Mouse (Mus musculus) kidney, adult 9 months (tissue): ENCODE measurements at regions not wholly inside any gene's neighbourhood (a gene's known extent, or its start where the extent isn't known, plus 50 kb on each side); places are given as distances from the start of the nearest gene placed in this dataset.

Source experiments
- DNase-seq: peaks from one replicate; pipeline ENCODE4 v3.0.0; 2022

DNA sequence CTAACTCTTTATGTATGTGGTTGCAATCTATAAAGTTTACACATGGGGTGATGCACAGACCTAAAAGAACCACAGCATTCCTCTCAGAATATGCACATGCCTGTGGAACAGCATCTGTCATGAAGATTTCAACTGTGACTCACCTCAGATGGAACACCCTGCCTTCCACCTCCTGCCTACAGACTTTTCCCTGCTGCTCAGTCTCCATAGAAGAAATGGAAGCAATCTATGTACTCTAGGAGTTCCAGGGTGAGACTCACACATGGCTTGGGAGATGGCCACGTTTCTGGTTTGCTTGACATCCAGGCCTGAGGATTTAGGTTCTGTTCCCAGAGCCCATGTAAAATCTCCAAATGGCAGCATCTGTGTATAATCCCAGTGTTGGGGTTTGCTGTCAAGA, 579.7 kb downstream of the Plekhb2 start:
- DNase-seq: no peak

- DNase-seq: no peak
These were observed 585.9 kb downstream of the Plekhb2 start for GRCm38 (mm10) chr1:35435721-35436120.

GRCm38 (mm10) chr1:35447345-35447744, 597.6 kb downstream of the Plekhb2 start:
- DNase-seq: no peak

DNA sequence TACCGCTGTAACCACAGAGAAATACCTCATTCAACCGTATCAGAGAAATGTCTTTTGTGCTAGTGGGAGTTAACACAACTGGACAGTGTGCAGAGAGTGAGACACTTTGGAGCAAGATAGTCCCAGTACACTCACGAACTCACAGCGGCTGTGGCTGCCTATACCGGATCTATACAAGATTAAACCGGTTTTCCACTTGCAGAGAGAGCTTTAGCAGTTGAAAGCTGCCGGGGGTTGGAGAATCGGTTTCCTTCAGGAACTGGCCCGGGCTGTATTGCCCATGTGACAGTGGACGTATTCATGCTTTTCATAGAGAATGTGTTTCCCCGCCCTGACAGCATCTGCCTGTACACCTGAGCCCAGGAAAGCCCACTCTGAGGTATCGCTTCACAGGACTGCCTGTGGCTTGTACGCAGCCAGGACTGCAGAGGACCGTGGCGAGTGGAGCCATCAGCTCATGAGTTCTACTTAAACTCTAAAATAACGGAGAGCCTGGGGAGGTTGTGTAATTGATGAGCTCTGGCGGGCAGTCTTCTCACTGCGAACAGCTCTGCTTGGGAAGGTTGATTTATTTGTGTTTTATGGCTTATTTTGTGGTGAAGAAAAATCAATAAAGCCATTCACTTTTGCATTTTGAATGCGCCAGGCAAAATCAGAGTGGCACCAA, 602.8 kb downstream of the Plekhb2 start:
- DNase-seq: no peak

DNA sequence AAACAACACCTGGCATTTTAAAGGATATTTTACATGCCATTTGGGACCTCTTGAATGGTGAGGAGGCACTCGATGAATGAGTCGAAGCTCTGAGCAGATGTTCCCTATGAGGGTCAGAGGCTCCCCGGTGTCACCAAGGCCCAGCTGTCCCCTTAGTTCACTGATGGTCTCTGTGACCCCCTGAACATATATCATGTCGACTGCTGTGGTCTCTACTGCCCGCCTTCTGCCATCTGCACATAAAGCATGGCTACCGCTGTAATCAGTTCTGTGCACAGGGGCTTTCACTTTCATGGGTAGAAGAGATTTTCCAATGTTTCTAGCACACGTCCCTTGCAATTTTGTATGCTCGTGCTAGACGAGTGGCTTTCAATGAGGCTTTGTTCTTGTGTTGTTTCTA, 607.8 kb downstream of the Plekhb2 start:
- DNase-seq: no peak

- DNase-seq: no peak
These were observed 603.1 kb upstream of the Hs6st1 start for GRCm38 (mm10) chr1:35465081-35465480.

- no peak for DNase-seq
These were observed 598.9 kb upstream of the Hs6st1 start for GRCm38 (mm10) chr1:35469185-35469753.

- no peak for DNase-seq
These were observed 589.9 kb upstream of the Hs6st1 start for GRCm38 (mm10) chr1:35478262-35478661.

DNA sequence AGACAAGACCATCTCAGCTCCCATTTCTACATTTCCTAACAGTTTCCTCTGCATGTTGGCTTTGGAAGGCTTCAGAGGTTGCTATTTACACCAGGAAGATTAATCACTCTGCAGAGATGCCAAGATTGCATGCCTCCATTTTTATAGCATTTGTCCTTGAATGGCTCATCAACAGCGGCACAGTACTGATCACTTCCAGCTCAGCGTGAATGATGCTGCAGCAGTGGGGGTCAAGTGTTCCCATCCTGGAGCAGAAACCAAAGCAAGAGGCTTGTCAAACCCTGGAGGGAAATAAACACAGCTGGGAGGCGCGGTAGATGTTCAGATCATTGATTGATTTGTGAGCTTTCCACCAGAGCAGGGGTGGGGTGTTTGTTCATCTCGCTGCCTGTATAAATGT, 572.2 kb upstream of the Hs6st1 start:
- DNase-seq: no peak

- DNase-seq: peak; percentile 60
These were observed 545.2 kb upstream of the Hs6st1 start for GRCm38 (mm10) chr1:35522951-35523350.

GRCm38 (mm10) chr1:35523790-35524362, 544.3 kb upstream of the Hs6st1 start:
- DNase-seq: no peak

DNA sequence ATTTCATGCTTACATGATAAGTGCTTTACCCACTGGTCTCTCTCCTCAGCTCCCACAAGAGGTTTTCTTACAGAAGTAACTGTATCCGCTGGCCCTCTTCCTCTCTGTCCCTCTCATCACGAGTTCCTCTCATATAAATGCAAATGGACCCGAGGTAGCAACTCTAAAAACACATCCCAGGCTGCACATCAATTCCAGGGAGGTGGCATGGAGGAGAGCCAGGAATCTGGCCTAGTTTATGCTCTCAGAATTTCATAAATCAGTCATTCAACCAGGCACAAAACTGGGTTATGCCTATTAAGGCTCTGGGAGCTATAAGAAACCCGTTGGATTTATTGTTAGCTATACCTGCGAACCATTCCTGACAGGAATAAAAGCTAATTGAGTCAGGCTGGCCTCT, 543.4 kb upstream of the Hs6st1 start:
- DNase-seq: no peak

DNA sequence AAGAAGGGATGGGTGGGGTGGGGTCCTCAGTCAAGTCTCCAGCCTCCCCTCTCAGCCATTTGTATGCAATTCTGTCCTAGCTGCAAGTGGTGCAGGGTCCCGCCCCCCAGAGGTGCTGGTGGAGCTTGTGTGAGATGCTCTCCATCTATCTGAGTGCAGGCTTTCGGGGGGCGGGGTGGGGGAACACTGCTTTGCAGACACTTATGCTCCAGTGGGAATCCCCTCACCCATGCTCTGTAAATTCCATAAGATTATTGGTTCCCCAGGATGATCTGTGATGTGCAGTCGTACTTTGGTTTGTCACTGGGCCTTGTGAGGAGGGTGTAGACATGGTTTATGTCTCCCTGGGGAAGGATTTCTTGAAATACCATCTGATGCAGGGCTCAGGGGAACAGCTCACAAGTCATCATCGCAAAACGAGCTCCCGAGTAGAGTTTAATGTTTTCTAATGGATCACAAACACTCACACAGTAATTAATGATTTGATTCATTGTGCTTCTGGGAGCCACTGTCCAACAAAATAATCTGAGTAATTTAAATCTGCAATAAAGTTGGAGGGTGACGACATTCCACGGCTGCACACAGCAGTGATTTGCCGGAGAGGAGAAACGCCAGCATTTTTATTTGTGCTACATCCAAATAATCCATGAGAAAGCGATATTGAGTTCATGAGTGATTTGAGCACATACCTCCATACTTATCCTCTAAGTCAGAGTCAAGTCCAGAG, 540.3 kb upstream of the Hs6st1 start:
- peak; percentile 3 for DNase-seq

- DNase-seq: no peak
These were observed 532.7 kb upstream of the Hs6st1 start for GRCm38 (mm10) chr1:35535470-35535869.

- DNase-seq: peak; percentile 60
These were observed 531.9 kb upstream of the Hs6st1 start for GRCm38 (mm10) chr1:35536276-35536675.

GRCm38 (mm10) chr1:35548845-35549244, 519.4 kb upstream of the Hs6st1 start:
- DNase-seq: no peak

DNA sequence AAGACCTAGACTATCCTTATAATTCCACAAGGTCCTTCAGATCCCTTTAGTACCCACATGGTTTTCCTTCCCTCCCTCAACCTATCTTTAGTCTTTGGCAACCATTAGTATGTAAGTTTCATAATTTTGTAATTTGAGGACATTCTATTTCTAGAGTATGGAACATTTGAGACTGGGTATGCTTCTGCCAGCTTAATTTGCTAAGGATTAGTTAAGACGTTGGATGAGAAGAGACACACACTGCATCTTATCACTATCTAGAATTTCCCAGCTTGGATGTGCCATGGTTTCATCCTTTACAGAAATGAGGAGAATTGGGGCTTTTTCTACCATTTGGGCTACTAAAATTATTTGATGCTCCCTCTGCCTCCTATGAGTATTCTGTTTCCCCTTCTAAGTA, 516.7 kb upstream of the Hs6st1 start:
- no peak for DNase-seq

DNA sequence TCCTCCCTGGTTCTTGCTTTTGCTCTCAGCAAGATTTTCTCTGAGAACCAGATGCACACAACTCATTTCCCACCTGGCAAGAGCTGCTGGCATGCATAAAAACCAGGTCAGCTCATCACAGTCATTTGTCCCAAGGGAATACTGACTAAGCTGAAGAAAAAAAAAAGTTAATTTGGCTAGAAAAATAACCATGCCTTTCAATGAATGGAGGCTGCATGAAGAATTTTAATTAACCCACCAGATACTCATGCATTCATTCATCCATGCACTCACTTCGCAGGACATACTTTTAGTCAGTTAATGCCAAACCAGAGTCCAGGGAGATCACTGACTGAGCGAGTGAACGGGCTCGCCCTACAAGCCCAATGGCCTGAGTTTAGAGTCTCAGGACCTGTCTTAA, 505.4 kb upstream of the Hs6st1 start:
- peak; percentile 80 for DNase-seq

DNA sequence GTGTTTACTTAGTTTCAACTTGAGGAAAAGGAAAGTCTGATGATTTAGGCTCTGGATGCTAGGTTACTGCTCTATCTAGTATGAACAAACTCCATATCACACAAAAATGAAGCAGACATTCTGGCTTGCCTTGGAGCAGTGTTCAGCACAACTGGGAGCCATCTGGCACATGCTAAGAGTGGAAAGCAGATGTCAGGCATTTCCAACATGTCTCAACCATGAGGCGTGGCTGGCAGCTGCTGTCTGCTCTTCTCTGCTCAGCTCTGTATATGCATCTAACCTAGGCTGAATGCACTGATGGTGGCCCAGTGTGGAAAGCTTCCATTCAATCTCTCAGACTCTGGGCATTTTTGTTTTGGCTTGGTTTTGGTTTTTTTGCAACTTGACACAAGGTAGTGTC, 493.0 kb upstream of the Hs6st1 start:
- DNase-seq: no peak

DNA sequence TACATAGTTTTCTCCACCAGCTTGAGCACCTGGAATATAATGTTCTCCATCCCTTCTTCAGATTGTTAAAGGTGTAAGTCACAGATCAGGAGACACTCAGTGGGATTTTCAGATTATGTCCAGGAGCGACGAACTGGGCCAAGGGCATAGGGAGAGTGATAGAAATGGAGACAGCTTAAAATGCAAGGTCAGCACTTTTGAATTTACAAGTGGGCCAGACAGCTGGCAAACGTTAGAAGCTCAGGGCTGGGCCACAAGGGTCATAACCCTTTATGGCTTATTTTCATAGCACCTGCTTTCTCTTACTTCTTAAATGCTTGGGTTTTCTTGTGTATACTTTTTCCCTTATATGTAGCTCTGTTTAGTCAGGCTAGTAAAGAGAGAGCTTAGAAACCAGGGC, 488.8 kb upstream of the Hs6st1 start:
- no peak for DNase-seq

DNA sequence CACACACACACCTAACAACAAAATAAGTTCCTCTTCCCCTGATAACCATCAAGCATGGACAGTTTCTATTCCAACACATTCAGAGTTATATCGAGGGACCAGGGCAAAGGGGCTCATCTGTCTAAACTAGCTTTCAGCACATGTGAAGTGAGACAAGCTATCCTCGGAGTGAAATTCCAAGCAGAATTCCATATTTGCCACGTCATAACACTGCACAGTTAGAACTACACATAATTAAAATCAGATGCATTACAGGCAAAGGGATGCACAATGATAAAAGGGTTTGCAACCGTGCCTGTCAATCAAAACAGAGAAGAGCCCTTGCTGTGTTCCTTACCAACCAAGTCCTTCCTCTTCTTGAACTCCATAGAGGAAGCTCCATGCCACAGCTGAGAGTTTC, 488.2 kb upstream of the Hs6st1 start:
- no peak for DNase-seq

DNA sequence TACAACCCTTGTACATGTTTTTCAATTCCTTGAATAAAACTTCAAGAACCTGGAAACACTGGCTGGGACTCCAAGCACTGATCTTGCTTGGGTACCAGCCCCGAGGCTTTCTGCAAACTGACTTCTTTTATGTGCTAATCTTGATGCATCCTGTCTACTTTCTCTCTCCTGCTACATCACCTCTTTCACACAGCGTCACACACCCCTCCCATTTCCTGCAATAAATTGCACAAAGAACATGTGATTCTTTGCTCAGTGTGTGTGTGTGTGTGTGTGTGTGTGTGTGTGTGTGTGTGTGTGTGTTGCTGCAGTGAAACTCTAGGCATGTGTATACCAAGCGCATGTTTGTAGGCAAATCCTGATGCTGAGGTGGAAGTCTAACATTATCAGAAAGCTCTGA, 487.7 kb upstream of the Hs6st1 start:
- DNase-seq: no peak

- no peak for DNase-seq
These were observed 480.3 kb upstream of the Hs6st1 start for GRCm38 (mm10) chr1:35587900-35588299.

- DNase-seq: no peak
These were observed 479.3 kb upstream of the Hs6st1 start for GRCm38 (mm10) chr1:35588939-35589338.
